Mouse (Mus musculus) layer of hippocampus, adult 11-12 months (tissue): ENCODE results near the gene Gstm5.
"Not testable (repeated sequence)": the region's sequence is repeated elsewhere in the genome, so short reads cannot be mapped to it uniquely, and the experiment has no call there.

Experiments used
- DNase-seq: peaks from one replicate; pipeline ENCODE4 v3.0.0; 2022; ENCODE audit warnings: low spot score

Gene Gstm5

GRCm38 (mm10) chr3:107895720-107896569, at the start of gene Gstm5:
Gene Gstm5, plus strand, starts transcription at chr3:107895821.
- DNase-seq = peak; percentile 87

- DNase-seq = no peak
Measured at GRCm38 (mm10) chr3:107846175-107846574, 49.4 kb upstream of the Gstm5 start.

GRCm38 (mm10) chr3:107846835-107847234, 48.8 kb upstream of the Gstm5 start:
- DNase-seq = no peak

- DNase-seq = peak; percentile 61
Measured at GRCm38 (mm10) chr3:107848126-107848525, 47.5 kb upstream of the Gstm5 start.

- no peak for DNase-seq
Measured at GRCm38 (mm10) chr3:107849000-107849692, 46.5 kb upstream of the Gstm5 start.

GRCm38 (mm10) chr3:107849693-107850031, 46.0 kb upstream of the Gstm5 start:
- no peak for DNase-seq

GRCm38 (mm10) chr3:107850418-107851031, 45.1 kb upstream of the Gstm5 start:
- DNase-seq = no peak

GRCm38 (mm10) chr3:107852786-107853185, 42.8 kb upstream of the Gstm5 start:
- DNase-seq = no peak

GRCm38 (mm10) chr3:107853232-107854181, 42.1 kb upstream of the Gstm5 start:
- DNase-seq = no peak

- no peak for DNase-seq
Measured at GRCm38 (mm10) chr3:107855368-107855767, 40.3 kb upstream of the Gstm5 start.

- DNase-seq = no peak
Measured at GRCm38 (mm10) chr3:107857646-107858045, 38.0 kb upstream of the Gstm5 start.

GRCm38 (mm10) chr3:107861483-107861882, 34.1 kb upstream of the Gstm5 start:
- DNase-seq = not testable (repeated sequence)

- DNase-seq = no peak
Measured at GRCm38 (mm10) chr3:107862471-107862870, 33.1 kb upstream of the Gstm5 start.

GRCm38 (mm10) chr3:107863471-107863870, 32.1 kb upstream of the Gstm5 start:
- DNase-seq = no peak

GRCm38 (mm10) chr3:107863898-107864603, 31.6 kb upstream of the Gstm5 start:
- DNase-seq = peak; percentile 97

- no peak for DNase-seq
Measured at GRCm38 (mm10) chr3:107865364-107866091, 30.1 kb upstream of the Gstm5 start.

- DNase-seq = peak; percentile 92
Measured at GRCm38 (mm10) chr3:107867086-107867485, 28.5 kb upstream of the Gstm5 start.

GRCm38 (mm10) chr3:107868452-107868851, 27.2 kb upstream of the Gstm5 start:
- no peak for DNase-seq

GRCm38 (mm10) chr3:107869097-107869496, 26.5 kb upstream of the Gstm5 start:
- no peak for DNase-seq

GRCm38 (mm10) chr3:107869925-107870324, 25.7 kb upstream of the Gstm5 start:
- DNase-seq = no peak
